Mouse (Mus musculus): ENCODE data around the gene Marveld1. TPM values are rescaled to one million over a fixed set of nuclear protein-coding genes. Genes with fewer than 3 reads are reported as not detected.

The Marveld1 gene
- polyA plus RNA-seq, 1 experiment from 2014 or later: 16.1 TPM

DNA sequence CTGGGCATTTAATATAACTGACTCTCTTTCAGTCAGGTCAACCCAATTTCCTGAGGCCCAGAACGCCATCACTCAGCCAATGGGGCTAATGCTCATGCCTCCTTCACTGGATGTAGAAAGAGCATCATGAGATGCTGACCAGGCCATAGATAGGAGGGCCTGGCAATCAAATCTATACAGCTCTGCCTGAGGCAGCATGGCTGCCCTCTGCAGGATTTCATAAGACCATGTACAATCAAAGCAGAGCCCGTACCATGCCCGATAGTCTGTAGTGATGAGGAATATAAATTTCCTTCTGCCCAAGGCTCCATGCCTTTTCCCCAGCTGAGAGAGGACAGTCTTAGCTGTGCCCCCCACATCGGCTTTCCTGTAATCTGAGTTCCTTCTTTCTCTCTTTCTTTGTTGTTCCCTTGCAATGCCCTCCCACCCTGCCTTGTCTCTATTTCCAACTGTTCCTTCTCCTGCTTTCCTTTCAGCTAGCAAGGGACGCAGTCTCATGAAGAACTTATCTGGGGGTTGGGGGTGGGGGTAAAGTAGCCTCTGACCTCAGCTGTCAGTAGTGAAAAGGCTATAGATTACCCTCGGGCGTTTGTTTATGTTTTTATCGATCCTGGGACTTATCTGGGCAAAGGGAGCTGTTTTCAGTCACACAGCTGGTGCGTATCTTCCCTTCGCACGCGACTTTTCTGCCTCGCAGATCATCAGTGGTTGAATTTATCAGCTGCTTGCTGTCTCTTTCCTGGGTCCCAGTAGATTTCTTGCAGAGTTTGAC is 11.2 kb downstream of the Marveld1 start:
- Histone ChIP-seq H3K36me3 (no peaks in the 10 kb centered on the region), H3K9me3 (replicated peaks) (no peaks in the 10 kb centered on the region), H3K4me2 (peak overlapping the region; percentile 18), H3K9ac (0 out of 2 replicates have a peak overlapping the region, but pooled peaks have one; percentile 0), H3K27me3 (replicated peaks) (no peaks in the 10 kb centered on the region), H3K27ac (ENCODE audit: poor library complexity, severe bottlenecking) (no peak overlapping the region), H3K4me1 (replicated peaks) (peaks cover 14% of the 10 kb centered on the region), H3K4me3 (no peak overlapping the region)
- 17% methylated on average over 13 of the region's 13 CpGs for WGBS
- no peak for ATAC-seq (ENCODE audit: insufficient number of reproducible peaks, low FRiP score)

DNA sequence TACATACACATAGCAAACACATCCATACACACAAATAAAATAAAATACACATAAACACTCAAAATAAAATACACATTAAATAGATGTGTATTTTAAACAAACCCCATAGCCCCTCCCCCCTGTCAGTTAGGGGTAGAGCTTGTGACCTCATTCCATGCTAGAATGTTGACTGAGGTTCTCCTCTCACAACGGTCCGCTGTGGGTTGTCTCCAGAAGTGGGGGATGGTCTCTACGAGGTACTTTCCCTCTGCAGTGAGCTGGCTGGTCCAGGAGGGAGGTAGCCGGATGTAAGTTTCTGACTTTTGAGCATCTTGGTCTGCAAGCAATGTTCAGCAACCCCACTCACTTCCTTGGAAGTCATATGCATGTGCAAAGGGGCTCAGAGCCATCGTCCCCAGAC is 16.6 kb downstream of the Marveld1 start, which contains the start of gene Zfyve27:
Gene Zfyve27 (plus strand): TSS at position 188 of the 400 bp plus-strand sequence.
- Histone ChIP-seq H3K36me3 (no peaks in the 10 kb centered on the region), H3K4me2 (no peak within 1 kb of the TSS), H3K27ac (ENCODE audit: poor library complexity, severe bottlenecking) (no peak within 1 kb of the TSS), H3K4me3 (no peak within 1 kb of the TSS), H3K4me1 (replicated peaks) (peaks cover 2% of the 10 kb centered on the region), H3K9me3 (replicated peaks) (no peaks in the 10 kb centered on the region), H3K9ac (no peak within 1 kb of the TSS), H3K27me3 (replicated peaks) (peaks cover 17% of the 10 kb centered on the region)
- WGBS: 69% methylated on average over 5 of the region's 5 CpGs
- no peak for ATAC-seq (ENCODE audit: insufficient number of reproducible peaks, low FRiP score)

DNA sequence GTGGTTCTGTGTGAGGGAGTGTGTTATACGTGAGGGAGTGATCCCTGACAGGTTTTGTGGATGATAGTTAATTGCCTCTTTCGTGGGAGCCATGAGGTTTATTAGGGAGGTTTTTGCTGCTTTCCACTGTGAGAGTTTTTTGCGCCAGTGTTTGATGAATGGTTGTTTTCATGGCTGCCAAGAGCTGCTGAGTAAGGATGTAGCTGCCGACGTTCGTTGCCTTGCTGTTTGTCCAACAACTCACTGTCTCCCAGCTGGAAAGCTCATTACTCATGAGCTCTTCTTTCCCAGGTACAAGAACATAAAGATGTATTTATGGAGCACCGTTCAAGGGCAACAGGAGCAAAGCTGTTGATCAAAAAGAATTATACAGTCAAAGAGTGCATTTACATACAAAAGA is 17.0 kb downstream of the Marveld1 start:
- Histone ChIP-seq H3K27me3 (replicated peaks) (peaks cover 21% of the 10 kb centered on the region), H3K9me3 (replicated peaks) (no peaks in the 10 kb centered on the region), H3K4me1 (replicated peaks) (no peaks in the 10 kb centered on the region), H3K27ac (ENCODE audit: poor library complexity, severe bottlenecking) (no peak overlapping the region), H3K9ac (no peak overlapping the region), H3K4me2 (no peak overlapping the region), H3K4me3 (no peak overlapping the region), H3K36me3 (no peaks in the 10 kb centered on the region)
- WGBS: 64% methylated on average over 7 of the region's 7 CpGs
- ATAC-seq (ENCODE audit: insufficient number of reproducible peaks, low FRiP score): no peak

DNA sequence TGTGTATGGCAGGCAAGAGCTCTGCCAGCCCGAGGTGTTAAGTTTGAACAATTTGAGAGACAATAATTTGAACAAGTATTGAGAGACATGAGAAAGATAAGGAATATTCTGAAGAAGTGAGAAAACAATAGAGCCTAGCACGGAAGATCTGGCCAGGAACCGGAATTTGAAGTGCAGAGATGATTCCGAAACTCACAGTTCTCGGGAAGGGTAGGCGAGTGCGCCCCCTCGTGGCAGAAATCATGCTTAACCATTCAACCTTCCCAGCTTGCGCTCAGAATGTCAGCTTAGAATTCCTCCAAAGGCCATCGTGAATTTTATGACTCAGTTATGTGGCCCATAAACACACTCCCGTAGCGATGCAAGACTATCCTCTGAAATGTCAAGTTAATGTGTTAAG is 18.9 kb downstream of the Marveld1 start:
- peaks cover 9% of the 10 kb centered on the region for H3K4me1 ChIP-seq (replicated peaks)
- no peak overlapping the region for H3K27ac ChIP-seq (ENCODE audit: poor library complexity, severe bottlenecking)
- WGBS: 3% methylated on average over 12 of the region's 12 CpGs
- no peak overlapping the region for H3K9ac ChIP-seq
- ATAC-seq (ENCODE audit: insufficient number of reproducible peaks, low FRiP score): no peak
- H3K36me3 ChIP-seq: no peaks in the 10 kb centered on the region
- H3K4me3 ChIP-seq: peak overlapping the region; percentile 18; the same call in 1 of the 2 replicates
- peak overlapping the region; percentile 53 for H3K4me2 ChIP-seq
- no peaks in the 10 kb centered on the region for H3K9me3 ChIP-seq (replicated peaks)
- H3K27me3 ChIP-seq (replicated peaks): peaks cover 25% of the 10 kb centered on the region

DNA sequence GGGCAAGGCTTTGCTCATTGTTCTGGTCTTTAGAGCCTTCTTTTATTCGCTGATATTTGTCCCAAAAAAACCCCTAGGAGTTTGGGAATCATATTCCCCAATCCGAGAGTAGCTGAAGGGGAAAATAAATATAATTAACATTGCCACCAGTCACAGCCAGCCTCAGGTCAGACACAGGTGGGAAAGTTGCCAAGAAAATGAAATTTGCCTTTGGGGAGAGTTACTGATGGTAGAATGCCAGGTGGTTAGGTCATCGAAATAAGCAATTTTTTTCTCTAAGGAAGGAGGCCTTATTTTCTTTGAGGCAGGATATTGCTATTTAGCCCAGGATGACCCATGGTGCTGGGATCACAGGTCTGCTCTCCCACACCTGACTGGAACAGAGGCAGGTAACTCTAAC is 19.6 kb downstream of the Marveld1 start:
- peaks cover 25% of the 10 kb centered on the region for H3K27me3 ChIP-seq (replicated peaks)

DNA sequence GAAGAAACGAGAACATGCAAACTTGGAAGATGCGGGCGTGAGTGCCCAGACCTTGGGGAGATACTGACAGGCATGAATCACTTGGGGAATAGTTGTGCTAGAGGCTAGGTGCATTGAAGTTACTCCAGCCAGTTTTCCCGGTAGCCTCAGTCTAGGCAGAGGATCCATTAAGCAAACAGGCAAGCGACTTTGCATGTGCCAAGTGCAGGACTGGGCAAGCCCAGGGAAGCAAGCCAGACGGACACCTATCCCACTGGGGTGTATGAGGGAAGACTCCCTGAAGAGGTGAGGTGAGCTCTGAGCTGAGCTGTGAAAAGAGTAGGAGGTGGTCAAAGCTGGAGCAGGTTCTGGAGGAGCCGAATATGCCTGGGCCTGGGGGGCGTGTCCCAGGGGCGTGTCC is 20.3 kb downstream of the Marveld1 start:
- no peak for ATAC-seq (ENCODE audit: insufficient number of reproducible peaks, low FRiP score)
- Histone ChIP-seq H3K27me3 (replicated peaks) (peaks cover 25% of the 10 kb centered on the region), H3K9me3 (replicated peaks) (no peaks in the 10 kb centered on the region), H3K4me2 (no peak overlapping the region), H3K27ac (ENCODE audit: poor library complexity, severe bottlenecking) (no peak overlapping the region), H3K4me3 (no peak overlapping the region), H3K36me3 (no peaks in the 10 kb centered on the region), H3K4me1 (replicated peaks) (peaks cover 16% of the 10 kb centered on the region), H3K9ac (no peak overlapping the region)
- WGBS: 63% methylated on average over 9 of the region's 9 CpGs

More for the DNA sequence above, 19.6 kb downstream of the Marveld1 start:
- Histone ChIP-seq H3K27ac (ENCODE audit: poor library complexity, severe bottlenecking) (no peak overlapping the region), H3K4me1 (replicated peaks) (peaks cover 16% of the 10 kb centered on the region), H3K4me3 (no peak overlapping the region), H3K9ac (no peak overlapping the region), H3K9me3 (replicated peaks) (no peaks in the 10 kb centered on the region), H3K4me2 (no peak overlapping the region), H3K36me3 (no peaks in the 10 kb centered on the region)
- WGBS: 45% methylated on average over 3 of the region's 3 CpGs
- ATAC-seq (ENCODE audit: insufficient number of reproducible peaks, low FRiP score): no peak

DNA sequence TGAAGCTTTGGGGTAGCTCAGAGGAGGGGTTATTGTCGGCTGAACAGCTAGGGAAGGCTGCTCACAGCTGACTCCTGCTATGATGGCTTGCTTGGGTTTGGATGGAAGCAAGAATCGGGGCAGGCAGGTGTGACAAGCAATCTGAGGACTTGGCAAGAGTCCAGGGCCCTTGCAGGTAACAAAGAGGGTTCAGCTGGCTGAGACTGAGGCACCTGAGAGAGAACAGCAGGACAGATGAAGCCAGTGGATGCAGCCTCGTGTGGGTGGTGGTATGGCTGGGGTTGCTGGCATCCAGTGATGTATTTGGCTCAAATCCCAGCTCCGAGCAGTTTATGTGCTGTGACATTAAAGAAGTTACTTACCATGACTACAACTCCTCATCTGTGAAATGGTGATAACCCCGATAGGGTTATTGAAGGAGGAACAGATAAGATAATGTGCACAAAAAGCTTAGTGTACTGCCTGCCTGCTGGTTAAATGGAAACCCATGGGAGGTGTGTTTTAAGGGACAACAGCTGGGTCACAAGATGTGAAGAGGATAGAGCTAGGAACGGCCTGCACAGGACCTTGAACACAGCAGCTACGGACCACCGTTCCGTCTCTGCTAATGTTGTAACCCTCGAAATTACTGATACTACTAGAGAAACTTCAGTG is 22.2 kb downstream of the Marveld1 start:
- H3K4me2 ChIP-seq: peak overlapping the region; percentile 83
- 54% methylated on average over 10 of the region's 10 CpGs for WGBS
- no peak for ATAC-seq (ENCODE audit: insufficient number of reproducible peaks, low FRiP score)

DNA sequence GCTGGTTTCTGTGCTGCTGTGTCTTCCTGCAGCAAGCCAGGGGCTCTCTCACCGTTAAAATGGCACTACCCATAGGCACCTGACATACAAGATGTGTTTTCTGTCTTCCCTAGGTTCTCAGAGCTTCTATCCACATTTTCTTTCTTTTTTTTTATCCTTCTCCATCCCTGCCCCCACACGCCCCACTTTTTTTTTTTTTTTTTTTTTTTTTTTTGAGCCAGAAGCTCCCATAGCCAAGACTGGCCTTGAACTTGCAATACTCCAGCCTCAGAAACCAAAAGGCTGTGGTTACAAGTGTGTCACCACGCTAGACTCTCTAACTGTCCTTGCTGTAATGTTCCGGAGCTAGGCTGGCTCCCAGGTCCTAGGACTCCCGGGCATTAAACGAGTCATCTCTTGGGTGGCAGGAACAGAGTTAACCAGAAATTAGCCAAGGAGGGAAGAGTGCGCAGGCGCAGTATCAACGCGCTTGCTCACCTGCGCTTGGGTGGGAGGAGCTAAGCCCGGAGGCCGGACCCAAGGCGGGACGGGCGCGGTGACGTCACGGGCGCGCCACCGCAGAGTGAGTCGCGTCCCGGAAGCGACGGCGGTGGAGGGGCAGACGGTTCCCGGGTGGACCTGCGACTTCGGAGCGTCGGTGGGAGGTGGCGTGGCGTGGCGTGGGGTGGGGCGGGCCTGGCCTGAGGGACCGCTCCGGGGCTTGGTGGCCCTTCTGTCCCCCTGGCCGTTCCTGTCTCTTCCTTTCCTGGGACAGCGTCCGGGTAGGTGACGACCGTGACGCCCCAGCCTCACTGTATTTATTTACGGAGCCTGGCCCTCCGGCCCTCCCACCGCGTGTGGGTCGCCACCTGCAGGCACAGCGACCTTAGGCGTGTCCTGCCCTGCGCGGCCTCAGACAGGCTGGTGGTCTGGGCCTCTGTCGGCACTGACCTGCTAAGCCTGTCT is 23.1 kb downstream of the Marveld1 start:
- Histone ChIP-seq H3K9ac (peak overlapping the region; percentile 92), H3K27me3 (replicated peaks) (peaks cover 23% of the 10 kb centered on the region), H3K9me3 (replicated peaks) (no peaks in the 10 kb centered on the region), H3K4me2 (peak overlapping the region; percentile 83), H3K27ac (ENCODE audit: poor library complexity, severe bottlenecking) (no peak overlapping the region), H3K4me1 (replicated peaks) (peaks cover 22% of the 10 kb centered on the region), H3K4me3 (peak overlapping the region; percentile 82), H3K36me3 (no peaks in the 10 kb centered on the region)
- peak; percentile 94 for ATAC-seq (ENCODE audit: insufficient number of reproducible peaks, low FRiP score)
- 1% methylated on average over 56 of the region's 56 CpGs for WGBS

More for the DNA sequence above, 22.2 kb downstream of the Marveld1 start:
- Histone ChIP-seq H3K9ac (no peak overlapping the region), H3K4me3 (no peak overlapping the region), H3K27ac (ENCODE audit: poor library complexity, severe bottlenecking) (no peak overlapping the region), H3K27me3 (replicated peaks) (peaks cover 25% of the 10 kb centered on the region), H3K36me3 (no peaks in the 10 kb centered on the region), H3K4me1 (replicated peaks) (peaks cover 19% of the 10 kb centered on the region), H3K9me3 (replicated peaks) (no peaks in the 10 kb centered on the region)

DNA sequence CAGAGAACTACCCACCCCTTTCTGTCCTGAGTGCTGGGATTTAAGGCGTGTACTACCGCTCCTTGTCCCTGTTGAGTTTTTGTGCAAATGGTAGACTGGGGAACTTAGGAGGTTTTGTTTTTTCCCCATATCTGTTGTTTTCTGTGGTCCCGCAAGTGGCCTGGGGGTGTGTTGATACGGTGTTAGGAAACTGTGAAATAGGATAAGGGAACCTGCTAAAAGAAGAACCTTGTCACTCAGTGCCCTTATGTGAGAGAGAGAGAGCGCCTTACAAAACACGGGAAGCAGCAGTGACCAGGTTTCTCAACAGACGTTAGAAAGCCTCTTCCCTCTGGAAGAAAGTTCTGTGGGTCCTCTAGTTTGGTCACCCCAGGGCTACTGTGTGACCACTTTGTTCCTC is 29.6 kb downstream of the Marveld1 start:
- H3K4me1 ChIP-seq (replicated peaks): peaks cover 6% of the 10 kb centered on the region
- 65% methylated on average over 7 of the region's 7 CpGs for WGBS
- ATAC-seq (ENCODE audit: insufficient number of reproducible peaks, low FRiP score): no peak

DNA sequence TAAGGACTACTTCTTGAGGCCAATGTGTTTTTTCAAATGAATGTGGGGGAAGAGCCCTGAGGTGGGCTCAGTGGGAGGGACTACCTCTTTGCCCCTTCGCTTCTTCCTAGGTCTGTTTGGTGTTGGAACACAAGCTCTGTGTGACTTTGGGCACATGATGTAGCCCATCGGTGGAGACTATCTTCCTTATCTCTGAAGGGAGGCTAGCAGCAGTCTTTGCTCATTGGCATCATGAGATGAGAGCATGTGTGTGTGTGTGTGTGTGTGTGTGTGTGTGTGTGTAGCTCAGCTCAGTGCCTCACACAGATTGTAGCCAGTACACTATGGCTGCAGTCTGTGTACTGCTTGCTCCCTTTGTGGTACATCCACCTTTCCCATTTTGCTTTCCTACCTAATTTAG is 30.3 kb downstream of the Marveld1 start:
- Histone ChIP-seq H3K27ac (ENCODE audit: poor library complexity, severe bottlenecking) (no peak overlapping the region), H3K4me3 (no peak overlapping the region), H3K9ac (no peak overlapping the region), H3K9me3 (replicated peaks) (no peaks in the 10 kb centered on the region), H3K36me3 (peaks cover 31% of the 10 kb centered on the region), H3K4me1 (replicated peaks) (peaks cover 6% of the 10 kb centered on the region), H3K4me2 (no peak overlapping the region), H3K27me3 (replicated peaks) (no peaks in the 10 kb centered on the region)
- ATAC-seq (ENCODE audit: insufficient number of reproducible peaks, low FRiP score): no peak
- 59% methylated on average over 2 of the region's 2 CpGs for WGBS

More for the DNA sequence above, 29.6 kb downstream of the Marveld1 start:
- no peak overlapping the region for H3K9ac ChIP-seq
- H3K9me3 ChIP-seq (replicated peaks): no peaks in the 10 kb centered on the region
- no peak overlapping the region for H3K4me3 ChIP-seq
- no peak overlapping the region for H3K4me2 ChIP-seq
- no peak overlapping the region for H3K27ac ChIP-seq (ENCODE audit: poor library complexity, severe bottlenecking)
- H3K36me3 ChIP-seq: peaks cover 29% of the 10 kb centered on the region
- no peaks in the 10 kb centered on the region for H3K27me3 ChIP-seq (replicated peaks)

DNA sequence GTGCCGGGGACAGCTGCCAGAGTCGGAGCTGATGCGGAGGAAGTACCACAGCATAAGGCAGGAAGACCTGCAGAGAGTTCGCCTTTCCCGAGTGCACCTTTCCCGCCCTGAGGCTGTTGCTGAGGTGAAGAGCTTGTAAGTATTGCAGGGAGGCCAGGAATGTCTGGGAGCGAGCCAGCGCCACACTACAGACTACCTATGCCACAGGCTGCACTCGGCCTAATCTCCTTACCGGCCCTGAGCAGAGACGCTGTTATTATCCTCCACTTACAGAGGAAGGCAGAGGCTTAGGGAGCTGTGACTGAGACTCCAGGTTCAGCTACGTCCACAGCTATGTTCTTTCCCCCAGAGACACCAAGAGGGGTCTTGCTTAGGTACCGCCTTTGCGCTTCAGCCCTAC is 32.2 kb downstream of the Marveld1 start:
- Histone ChIP-seq H3K9ac (no peak overlapping the region), H3K36me3 (peaks cover 49% of the 10 kb centered on the region), H3K27me3 (replicated peaks) (no peaks in the 10 kb centered on the region), H3K27ac (ENCODE audit: poor library complexity, severe bottlenecking) (no peak overlapping the region), H3K9me3 (replicated peaks) (no peaks in the 10 kb centered on the region), H3K4me3 (no peak overlapping the region), H3K4me1 (replicated peaks) (peaks cover 4% of the 10 kb centered on the region), H3K4me2 (no peak overlapping the region)
- ATAC-seq (ENCODE audit: insufficient number of reproducible peaks, low FRiP score): no peak
- 88% methylated on average over 14 of the region's 14 CpGs for WGBS

Measured in heart, embryonic 12.5 days (tissue).